Mouse (Mus musculus) heart, embryonic 15.5 days (tissue): ENCODE data around the gene Slc35d1. TPM values are rescaled to one million over a fixed set of nuclear protein-coding genes. Genes with fewer than 3 reads are reported as not detected.
A peak's percentile ranks its signal among the peaks of the same experiment; 100 is the strongest.

Experiments
- ATAC-seq: fragments of 200-750 bp; cut with Nextera tagmentation; replicated peaks from 2 replicates; pipeline ENCODE4 v1.8.0; 2017; ENCODE audit warnings: low read depth, moderate TSS enrichment; ENCODE audit not compliant: insufficient number of reproducible peaks, insufficient read depth, low FRiP score
- H3K27ac ChIP-seq: fragments of 300-500 bp; sonication (generic); 2 replicates; pipeline ENCODE4 v1.5.1; 2015; ENCODE audit warnings: mild to moderate bottlenecking, inconsistent platforms
- H3K27me3 ChIP-seq: fragments of 300-500 bp; sonication (generic); 2 replicates; pipeline ENCODE4 v1.6.1; 2015; ENCODE audit warnings: inconsistent platforms
- H3K36me3 ChIP-seq: fragments of 300-500 bp; sonication (generic); 2 replicates; pipeline ENCODE4 v1.6.1; 2015; ENCODE audit warnings: mild to moderate bottlenecking, inconsistent platforms
- H3K4me1 ChIP-seq: fragments of 300-500 bp; sonication (generic); replicated peaks from 2 replicates; pipeline ENCODE4 v1.6.1; 2015; ENCODE audit warnings: inconsistent platforms
- H3K4me2 ChIP-seq: fragments of 300-500 bp; sonication (generic); 2 replicates; pipeline ENCODE4 v1.6.1; 2015; ENCODE audit warnings: inconsistent platforms, mild to moderate bottlenecking, moderate library complexity
- H3K4me3 ChIP-seq: fragments of 300-500 bp; sonication (generic); 2 replicates; pipeline ENCODE4 v1.5.1; 2015; ENCODE audit warnings: mild to moderate bottlenecking, inconsistent platforms
- H3K9ac ChIP-seq: fragments of 300-500 bp; sonication (generic); 2 replicates; pipeline ENCODE4 v1.6.1; 2015; ENCODE audit warnings: mild to moderate bottlenecking, inconsistent platforms
- H3K9me3 ChIP-seq: fragments of 300-500 bp; sonication (generic); replicated peaks from 2 replicates; pipeline ENCODE4 v1.6.1; 2016; ENCODE audit warnings: inconsistent platforms
- WGBS: fragments of 180-500 bp; shearing (Covaris S2); methylation state at CpG from one replicate; pipeline ENCODE4 v1.1.7; 2015; ENCODE audit warnings: mixed read lengths; 5-methylcytosine and 5-hydroxymethylcytosine counted together
- polyA plus RNA-seq: library from polyadenylated mRNA; unstranded; fragments of >200 nt; fragmentation: Nextera tagmentation; extraction: Ambion mirVana; gene quantifications from 2 replicates; pipeline ENCODE4 v1.2.1, GENCODE M21; 2015

Slc35d1 gene
- polyA plus RNA-seq, result 5.4 and 7.5 TPM in 2 replicates

DNA sequence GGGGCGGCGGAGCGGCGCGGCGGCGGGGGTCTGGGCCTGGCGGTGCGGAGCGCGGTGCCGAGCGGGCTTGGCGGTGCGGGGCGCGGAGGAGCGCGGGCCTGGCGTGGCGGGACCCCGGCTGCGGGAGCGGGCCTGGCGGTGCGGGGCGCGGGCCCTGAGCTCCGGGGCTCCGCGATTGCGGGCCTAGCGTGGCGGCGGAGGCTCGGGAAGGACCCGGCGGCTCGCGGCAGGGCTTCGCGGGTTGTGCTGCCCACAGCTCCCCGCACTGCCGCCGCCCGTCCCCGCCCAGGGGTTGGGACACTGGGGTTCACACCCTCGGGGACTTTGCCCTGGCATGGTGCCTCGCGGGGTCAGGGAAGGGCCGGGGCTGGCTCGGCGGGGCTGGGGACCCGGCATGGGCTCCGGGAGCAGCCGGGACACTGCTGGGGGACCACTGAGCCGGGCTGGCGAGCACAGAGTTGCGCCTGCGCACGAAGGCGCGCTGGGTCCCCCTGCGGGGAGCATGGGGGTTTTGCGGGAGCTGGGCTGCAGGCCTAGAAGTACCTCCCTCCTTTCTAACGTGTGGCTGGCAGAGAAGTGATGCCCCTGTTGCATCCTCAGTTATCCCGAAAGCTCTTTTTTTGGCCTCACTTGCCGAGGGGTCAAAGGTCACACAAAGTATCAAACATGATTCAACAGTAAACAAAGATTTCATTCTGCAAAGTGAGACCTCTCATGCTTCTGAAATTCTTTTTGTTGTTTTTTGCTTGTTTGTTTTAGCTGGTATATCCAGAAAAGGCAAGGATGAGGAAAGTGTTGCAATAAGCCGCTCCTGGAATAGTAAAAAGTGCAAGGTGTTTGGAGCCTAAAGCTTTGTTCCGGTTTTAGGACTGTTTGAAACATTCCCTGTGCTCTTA, at the start of gene Slc35d1:
Gene Slc35d1 (minus strand): TSS at position 240 of the 896 bp plus-strand sequence.
- WGBS, result 2% methylated on average over 63 of the region's 70 CpGs
- Histone ChIP-seq H3K27me3 (no peaks in the 10 kb centered on the region), H3K4me1 (peaks cover 4% of the 10 kb centered on the region; the same call in 1 of the 2 replicates), H3K9me3 (no peaks in the 10 kb centered on the region), H3K27ac (peak within 1 kb of the TSS; percentile 98), H3K36me3 (peaks cover 2% of the 10 kb centered on the region; the same call in 1 of the 2 replicates), H3K9ac (peak within 1 kb of the TSS; percentile 100), H3K4me3 (peak within 1 kb of the TSS; percentile 95), H3K4me2 (peak within 1 kb of the TSS; percentile 74)
- ATAC-seq, result peak; percentile 82

- ATAC-seq, result no peak
- H3K9me3 ChIP-seq, result no peaks in the 10 kb centered on the region
Observed at GRCm38 (mm10) chr4:103263812-103264396, 48.9 kb upstream of the Slc35d1 start.

GRCm38 (mm10) chr4:103263378-103263777, 48.4 kb upstream of the Slc35d1 start:
- 53% methylated on average over 5 of the region's 5 CpGs for WGBS
- H3K4me2 ChIP-seq, result no peak overlapping the region
- H3K36me3 ChIP-seq, result no peaks in the 10 kb centered on the region
- H3K27ac ChIP-seq, result no peak overlapping the region
- H3K9me3 ChIP-seq, result no peaks in the 10 kb centered on the region
- no peaks in the 10 kb centered on the region for H3K4me1 ChIP-seq
- no peak overlapping the region for H3K4me3 ChIP-seq
- H3K9ac ChIP-seq, result no peak overlapping the region
- ATAC-seq, result no peak
- no peaks in the 10 kb centered on the region for H3K27me3 ChIP-seq

More at GRCm38 (mm10) chr4:103263812-103264396, 48.9 kb upstream of the Slc35d1 start:
- Histone ChIP-seq H3K36me3 (no peaks in the 10 kb centered on the region), H3K4me1 (no peaks in the 10 kb centered on the region), H3K4me3 (no peak overlapping the region), H3K9ac (no peak overlapping the region), H3K27me3 (no peaks in the 10 kb centered on the region), H3K4me2 (no peak overlapping the region), H3K27ac (no peak overlapping the region)
- WGBS, result 31% methylated on average over 8 of the region's 8 CpGs

GRCm38 (mm10) chr4:103258817-103259216, 43.9 kb upstream of the Slc35d1 start:
- ATAC-seq, result no peak
- H3K27ac ChIP-seq, result no peak overlapping the region
- no peaks in the 10 kb centered on the region for H3K27me3 ChIP-seq
- no peaks in the 10 kb centered on the region for H3K36me3 ChIP-seq
- H3K4me3 ChIP-seq, result no peak overlapping the region
- 78% methylated on average over 3 of the region's 3 CpGs for WGBS
- H3K4me1 ChIP-seq, result no peaks in the 10 kb centered on the region
- H3K9me3 ChIP-seq, result no peaks in the 10 kb centered on the region
- H3K4me2 ChIP-seq, result no peak overlapping the region
- H3K9ac ChIP-seq, result no peak overlapping the region

- H3K4me3 ChIP-seq, result no peak overlapping the region
- H3K9ac ChIP-seq, result no peak overlapping the region
- H3K4me2 ChIP-seq, result no peak overlapping the region
- H3K9me3 ChIP-seq, result no peaks in the 10 kb centered on the region
- no peaks in the 10 kb centered on the region for H3K36me3 ChIP-seq
- no peaks in the 10 kb centered on the region for H3K4me1 ChIP-seq
- WGBS, result 51% methylated on average over 4 of the region's 4 CpGs
- no peaks in the 10 kb centered on the region for H3K27me3 ChIP-seq
- no peak overlapping the region for H3K27ac ChIP-seq
- no peak for ATAC-seq
Observed at GRCm38 (mm10) chr4:103253846-103254245, 38.9 kb upstream of the Slc35d1 start.

GRCm38 (mm10) chr4:103249436-103250085, 34.6 kb upstream of the Slc35d1 start:
- Histone ChIP-seq H3K27ac (no peak overlapping the region), H3K4me3 (no peak overlapping the region), H3K4me1 (no peaks in the 10 kb centered on the region), H3K9me3 (no peaks in the 10 kb centered on the region), H3K4me2 (no peak overlapping the region), H3K27me3 (no peaks in the 10 kb centered on the region), H3K36me3 (no peaks in the 10 kb centered on the region), H3K9ac (no peak overlapping the region)
- WGBS, result 36% methylated on average over 6 of the region's 6 CpGs
- ATAC-seq, result no peak

GRCm38 (mm10) chr4:103247813-103248212, 32.8 kb upstream of the Slc35d1 start:
- Histone ChIP-seq H3K9me3 (no peaks in the 10 kb centered on the region), H3K4me2 (no peak overlapping the region), H3K4me3 (no peak overlapping the region), H3K27me3 (no peaks in the 10 kb centered on the region), H3K36me3 (no peaks in the 10 kb centered on the region), H3K4me1 (no peaks in the 10 kb centered on the region), H3K27ac (no peak overlapping the region), H3K9ac (no peak overlapping the region)
- 85% methylated on average over 2 of the region's 2 CpGs for WGBS
- no peak for ATAC-seq

DNA sequence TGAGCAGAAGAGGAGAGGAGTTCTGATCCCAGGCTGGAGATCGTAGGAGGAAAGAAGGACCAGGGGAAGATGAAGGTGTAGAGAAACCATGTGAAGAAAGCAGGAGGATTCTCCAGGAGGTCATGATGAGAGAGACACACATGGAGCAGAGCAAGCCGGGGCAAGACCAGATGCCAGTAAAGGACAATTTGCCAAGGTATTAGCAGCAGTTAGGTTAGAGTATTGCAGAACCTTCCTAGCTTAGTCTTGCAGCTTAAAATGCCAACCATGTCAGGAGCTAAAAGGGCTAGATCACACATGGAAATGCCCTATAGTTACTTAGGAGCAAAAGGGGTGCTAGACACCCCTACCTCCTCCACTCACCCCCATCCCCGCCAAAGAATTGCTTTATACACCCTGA, 32.3 kb upstream of the Slc35d1 start:
- 80% methylated on average over 3 of the region's 3 CpGs for WGBS
- ATAC-seq, result no peak

GRCm38 (mm10) chr4:103232156-103232555, 17.2 kb upstream of the Slc35d1 start:
- Histone ChIP-seq H3K27me3 (no peaks in the 10 kb centered on the region), H3K4me2 (no peak overlapping the region), H3K9ac (no peak overlapping the region), H3K27ac (no peak overlapping the region), H3K4me3 (no peak overlapping the region), H3K36me3 (no peaks in the 10 kb centered on the region), H3K9me3 (no peaks in the 10 kb centered on the region), H3K4me1 (no peaks in the 10 kb centered on the region)
- 57% methylated on average over 2 of the region's 2 CpGs for WGBS
- ATAC-seq, result no peak

More for the DNA sequence above, 32.3 kb upstream of the Slc35d1 start:
- no peaks in the 10 kb centered on the region for H3K4me1 ChIP-seq
- no peak overlapping the region for H3K27ac ChIP-seq
- no peaks in the 10 kb centered on the region for H3K36me3 ChIP-seq
- H3K27me3 ChIP-seq, result no peaks in the 10 kb centered on the region
- no peak overlapping the region for H3K4me2 ChIP-seq
- H3K4me3 ChIP-seq, result no peak overlapping the region
- no peaks in the 10 kb centered on the region for H3K9me3 ChIP-seq
- H3K9ac ChIP-seq, result no peak overlapping the region

- no peak for ATAC-seq
- H3K27ac ChIP-seq, result no peak overlapping the region
- 0 out of 2 replicates have a peak overlapping the region, but pooled peaks have one; percentile 10 for H3K4me2 ChIP-seq
- H3K27me3 ChIP-seq, result no peaks in the 10 kb centered on the region
- H3K36me3 ChIP-seq, result no peaks in the 10 kb centered on the region
- H3K9ac ChIP-seq, result no peak overlapping the region
- H3K9me3 ChIP-seq, result no peaks in the 10 kb centered on the region
- no peak overlapping the region for H3K4me3 ChIP-seq
- H3K4me1 ChIP-seq, result no peaks in the 10 kb centered on the region; the same call in 1 of the 2 replicates
- 27% methylated on average over 9 of the region's 9 CpGs for WGBS
Observed at GRCm38 (mm10) chr4:103222854-103223253, 7.9 kb upstream of the Slc35d1 start.

GRCm38 (mm10) chr4:103221789-103222188, 6.8 kb upstream of the Slc35d1 start:
- H3K9ac ChIP-seq, result no peak overlapping the region
- H3K4me3 ChIP-seq, result no peak overlapping the region
- H3K9me3 ChIP-seq, result no peaks in the 10 kb centered on the region
- no peaks in the 10 kb centered on the region for H3K36me3 ChIP-seq
- H3K27ac ChIP-seq, result no peak overlapping the region
- no peak for ATAC-seq
- WGBS, result 59% methylated on average over 6 of the region's 6 CpGs
- H3K4me2 ChIP-seq, result no peak overlapping the region
- no peaks in the 10 kb centered on the region for H3K27me3 ChIP-seq
- H3K4me1 ChIP-seq, result no peaks in the 10 kb centered on the region; the same call in 1 of the 2 replicates
